Mouse (Mus musculus): ENCODE measurements at regions not wholly inside any gene's neighbourhood (a gene's known extent, or its start where the extent isn't known, plus 50 kb on each side); places are given as distances from the start of the nearest gene placed in this dataset.

DNA sequence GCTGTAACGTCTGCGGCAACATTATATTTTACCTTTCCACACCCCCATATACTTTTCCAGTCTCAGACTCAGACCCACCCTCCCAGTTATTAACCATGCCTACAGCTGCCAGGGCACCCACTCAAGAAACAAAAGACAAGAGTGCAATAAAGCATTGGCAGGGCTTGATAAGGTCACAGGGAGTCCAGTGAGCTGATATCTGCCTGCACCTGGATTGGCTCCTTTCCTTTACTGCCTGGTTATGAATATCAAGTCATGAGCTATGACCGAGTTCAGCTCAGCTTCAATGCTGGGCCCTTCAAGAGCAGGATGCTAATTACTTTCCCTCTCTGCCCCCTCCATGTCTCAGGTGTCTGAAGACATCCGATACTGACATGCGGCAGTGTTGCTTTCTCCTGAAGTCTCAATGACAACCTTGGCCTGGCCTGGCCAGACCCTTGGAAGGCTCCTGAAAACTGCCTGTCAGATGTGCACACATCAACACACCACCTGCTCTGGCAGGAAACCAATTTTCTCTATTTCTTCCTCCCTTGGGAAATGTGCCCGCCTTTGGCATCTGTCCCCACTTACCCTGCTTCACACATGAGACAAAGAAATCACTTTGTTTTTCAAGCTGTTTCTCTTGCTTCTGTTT is 286.3 kb downstream of the Pik3r1 start:
- H3K27ac ChIP-seq, result no peak overlapping the region
- no peak overlapping the region for H3K4me3 ChIP-seq
- TF ChIP-seq CTCF (conservative IDR thresholded peaks at IDR 0.05), result no peak
- DNase-seq (ENCODE audit: low spot score in 2 of 2), result no peak

DNA sequence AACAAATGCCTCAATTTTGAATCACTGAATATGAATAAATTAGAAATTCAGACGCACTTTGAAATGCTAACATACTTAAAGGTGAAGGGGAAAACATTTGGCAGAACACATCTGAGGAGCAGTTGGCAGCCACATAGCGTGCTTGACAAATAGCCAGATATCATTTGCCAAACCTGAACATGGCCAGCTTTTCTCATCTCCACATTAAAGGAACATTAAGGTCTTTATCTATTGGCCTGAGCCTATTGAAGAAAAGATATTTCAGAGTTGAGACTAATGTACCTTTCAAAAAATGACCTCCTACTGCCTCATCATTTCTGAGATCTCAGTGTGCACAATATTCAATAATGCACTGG is 288.7 kb downstream of the Pik3r1 start:
- no peak overlapping the region for H3K27ac ChIP-seq
- no peak for DNase-seq (ENCODE audit: low spot score in 2 of 2)
- TF ChIP-seq CTCF (conservative IDR thresholded peaks at IDR 0.05), result no peak
- no peak overlapping the region for H3K4me3 ChIP-seq

DNA sequence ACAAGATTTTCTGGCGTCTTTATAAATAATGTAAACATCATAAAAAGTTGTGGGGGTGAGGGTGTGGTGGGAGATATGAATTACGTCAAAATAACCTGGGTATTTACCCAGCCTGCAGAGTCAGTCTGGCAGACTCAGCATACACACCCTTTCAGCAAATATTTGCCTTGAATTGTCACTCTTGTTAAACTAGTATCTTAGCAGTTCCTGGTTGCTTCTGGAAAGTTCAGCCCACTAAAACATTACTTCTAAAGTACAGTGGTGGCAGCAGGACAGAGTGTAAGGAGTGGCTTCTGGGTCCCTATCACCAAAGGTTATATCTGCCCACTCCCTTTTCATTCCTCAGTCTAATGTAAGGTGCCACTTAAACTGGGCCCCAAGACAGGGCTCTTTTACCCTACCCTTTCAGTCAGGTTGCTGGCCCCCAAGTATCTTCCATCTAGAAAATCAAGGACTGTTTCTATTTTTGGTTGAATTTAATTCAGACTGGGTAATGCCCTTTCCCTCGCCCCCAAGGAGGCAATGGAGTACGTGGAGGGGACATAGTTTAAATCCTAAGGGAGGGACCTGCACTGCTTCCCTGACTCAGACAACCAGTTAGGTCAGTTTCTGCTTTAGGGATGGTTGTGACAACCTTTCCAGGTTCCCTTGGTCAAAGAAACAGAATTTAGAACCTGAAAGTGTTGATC is 289.3 kb downstream of the Pik3r1 start:
- TF ChIP-seq CTCF (conservative IDR thresholded peaks at IDR 0.05), result no peak
- Histone ChIP-seq H3K4me3 (no peak overlapping the region), H3K27ac (no peak overlapping the region; the same call in 1 of the 2 replicates)
- no peak for DNase-seq (ENCODE audit: low spot score in 2 of 2)

DNA sequence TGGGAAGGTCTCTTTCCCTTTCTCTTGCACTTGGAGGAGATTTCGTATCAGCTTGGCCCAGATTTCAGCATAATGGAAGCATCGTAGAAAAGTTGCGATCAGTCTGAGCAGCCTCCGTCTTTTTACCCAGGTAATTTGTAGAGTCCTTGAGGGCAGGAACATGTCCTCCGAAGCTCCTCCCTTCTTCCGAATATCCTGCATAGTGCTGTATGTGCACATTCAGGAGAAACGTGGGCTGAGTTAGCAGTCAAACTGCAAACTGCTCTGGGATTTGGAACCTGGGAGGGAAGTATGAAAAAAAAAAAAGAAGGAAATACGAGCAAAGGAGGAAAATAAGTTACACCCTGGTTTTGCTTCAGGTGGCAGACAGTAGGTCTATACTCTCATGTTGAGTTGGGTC is 294.7 kb downstream of the Pik3r1 start:
- H3K4me3 ChIP-seq, result no peak overlapping the region
- DNase-seq (ENCODE audit: low spot score in 2 of 2), result no peak
- no peak for TF ChIP-seq CTCF (conservative IDR thresholded peaks at IDR 0.05)
- H3K27ac ChIP-seq, result no peak overlapping the region

DNA sequence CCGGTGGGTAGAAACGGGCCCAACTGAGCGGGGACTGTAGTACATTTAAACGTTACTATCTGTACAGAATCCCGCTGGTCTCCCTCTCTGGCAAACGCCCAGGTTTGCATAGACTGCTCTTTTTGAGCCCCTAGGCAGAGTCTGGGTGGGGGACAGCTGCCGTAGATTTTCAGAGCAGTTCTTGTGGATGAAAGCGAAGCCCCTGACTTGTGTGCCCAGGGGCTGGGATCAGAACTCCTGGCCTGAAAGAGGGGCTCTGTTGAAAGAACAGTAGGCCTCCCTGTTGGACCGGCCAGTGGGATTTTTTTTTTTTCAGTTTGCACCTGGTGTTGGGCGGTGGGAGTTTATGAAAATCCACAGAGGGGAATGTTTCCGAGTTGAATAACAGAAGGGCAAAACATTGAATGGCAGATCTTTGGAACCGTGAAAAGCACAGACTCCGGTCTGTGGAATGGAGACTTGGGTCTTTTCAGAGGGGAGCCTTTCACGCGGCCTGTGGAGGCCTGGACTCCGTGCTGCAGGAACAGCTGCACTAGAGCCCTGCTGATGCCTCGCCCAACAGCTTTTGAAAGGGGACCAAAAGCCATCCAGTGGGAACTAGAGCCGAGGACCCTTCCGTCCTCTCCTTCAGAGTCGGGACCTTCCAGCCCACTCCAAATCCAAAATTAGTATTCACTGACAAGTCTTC is 297.3 kb downstream of the Pik3r1 start:
- no peak for TF ChIP-seq CTCF (conservative IDR thresholded peaks at IDR 0.05)
- Histone ChIP-seq H3K27ac (no peak overlapping the region), H3K4me3 (no peak overlapping the region)
- DNase-seq (ENCODE audit: low spot score in 2 of 2), result peak in 1 of 2 experiments; percentile 13

DNA sequence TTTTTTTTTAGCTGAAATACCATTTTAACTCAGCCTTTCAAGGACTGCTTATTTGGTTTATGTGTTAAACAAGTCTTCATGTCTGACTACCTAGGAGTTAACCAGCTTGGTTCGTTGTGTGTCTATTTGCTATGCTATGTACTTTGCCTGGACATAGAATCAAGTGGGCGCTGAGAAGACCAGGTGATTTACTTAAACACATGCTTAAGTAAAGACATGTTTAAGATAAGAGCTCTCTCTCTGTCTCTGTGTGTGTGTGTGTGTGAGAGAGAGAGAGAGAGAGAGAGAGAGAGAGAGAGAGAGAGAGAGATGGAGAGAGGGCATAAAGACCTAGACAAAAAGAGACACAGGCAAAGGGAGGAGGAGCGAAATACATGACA is 302.3 kb downstream of the Pik3r1 start:
- Histone ChIP-seq H3K27ac (no peak overlapping the region), H3K4me3 (no peak overlapping the region)
- DNase-seq (ENCODE audit: low spot score in 2 of 2), result no peak
- TF ChIP-seq CTCF (conservative IDR thresholded peaks at IDR 0.05), result no peak

DNA sequence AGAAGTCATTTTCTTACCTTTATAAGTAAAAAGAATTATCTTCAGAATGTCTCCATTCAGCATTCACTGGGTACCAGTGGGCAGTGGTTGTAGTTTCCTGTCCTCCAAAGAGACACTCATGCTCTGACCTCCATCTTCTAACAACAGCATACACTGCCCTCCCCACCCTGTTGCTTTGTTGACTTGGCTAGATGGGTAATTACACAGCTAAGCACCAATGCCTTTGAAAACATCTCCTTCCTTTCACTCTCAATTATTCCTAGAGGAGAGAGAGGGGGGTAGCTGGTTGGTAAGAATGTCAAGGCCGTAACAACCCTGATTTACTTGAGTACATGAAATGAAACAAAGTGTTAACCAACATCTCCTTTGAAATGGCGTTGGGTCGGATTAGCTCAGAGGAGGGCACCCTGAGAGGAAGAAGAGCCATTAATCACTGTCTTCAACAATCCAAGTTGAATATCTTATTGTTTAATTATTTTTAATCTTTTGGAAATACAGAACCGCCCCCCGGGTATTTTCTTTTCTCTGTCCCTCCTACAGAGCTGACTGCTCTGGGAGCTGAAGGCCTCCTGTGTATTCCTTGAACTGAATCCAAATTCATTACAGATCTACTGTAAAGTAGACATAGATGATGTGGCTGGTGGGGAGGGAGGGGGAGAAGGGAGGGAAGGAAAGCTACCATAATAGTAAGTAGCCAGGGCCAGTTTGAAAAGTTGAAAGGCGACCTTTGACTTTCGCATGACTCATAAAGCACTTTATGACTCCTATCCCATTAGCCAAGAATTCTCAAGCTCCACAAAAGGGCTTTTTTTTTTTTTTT is 302.9 kb downstream of the Pik3r1 start:
- no peak for DNase-seq (ENCODE audit: low spot score in 2 of 2)
- no peak overlapping the region for H3K4me3 ChIP-seq
- no peak overlapping the region for H3K27ac ChIP-seq
- no peak for TF ChIP-seq CTCF (conservative IDR thresholded peaks at IDR 0.05)

DNA sequence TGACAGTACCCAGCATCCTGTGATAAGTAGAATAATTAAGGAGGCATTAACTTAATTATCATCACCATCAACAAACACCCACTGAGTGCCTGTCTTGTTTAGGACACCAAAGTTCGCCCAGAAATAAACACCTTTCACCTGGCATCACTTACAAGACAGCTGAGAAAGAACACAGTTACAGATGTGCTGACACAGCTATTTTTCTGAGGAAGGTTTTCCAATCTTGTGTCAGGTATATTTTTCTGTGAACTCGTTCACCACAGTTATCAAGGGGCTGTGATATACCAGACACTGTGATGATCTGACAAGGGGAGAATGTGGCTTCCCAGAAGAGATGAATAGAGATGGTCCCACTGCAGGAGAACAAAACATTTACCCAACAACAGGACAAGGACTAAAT is 311.1 kb downstream of the Pik3r1 start:
- no peak overlapping the region for H3K4me3 ChIP-seq
- DNase-seq (ENCODE audit: low spot score in 2 of 2), result no peak
- TF ChIP-seq CTCF (conservative IDR thresholded peaks at IDR 0.05), result no peak
- no peak overlapping the region for H3K27ac ChIP-seq

DNA sequence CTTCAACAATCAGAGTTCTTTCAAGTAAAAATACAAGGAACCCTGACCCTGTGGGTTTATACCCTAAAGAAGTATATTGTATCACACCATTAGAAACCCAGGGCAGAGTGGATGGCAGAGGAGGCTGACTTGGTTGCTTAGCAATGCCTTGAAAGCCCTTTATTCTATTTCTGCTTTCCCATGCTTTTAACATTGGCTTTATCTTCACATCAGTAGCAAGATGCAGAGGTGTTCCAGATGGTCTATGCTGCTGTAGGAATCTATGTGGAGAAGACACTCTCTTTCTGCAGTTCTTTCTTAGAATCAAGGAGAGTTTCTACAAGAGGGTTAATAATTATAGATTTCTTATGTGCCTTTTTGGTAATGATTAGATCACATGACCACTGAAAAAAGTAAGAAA is 313.7 kb downstream of the Pik3r1 start:
- TF ChIP-seq CTCF (conservative IDR thresholded peaks at IDR 0.05), result no peak
- Histone ChIP-seq H3K4me3 (no peak overlapping the region), H3K27ac (no peak overlapping the region)
- DNase-seq (ENCODE audit: low spot score in 2 of 2), result no peak

DNA sequence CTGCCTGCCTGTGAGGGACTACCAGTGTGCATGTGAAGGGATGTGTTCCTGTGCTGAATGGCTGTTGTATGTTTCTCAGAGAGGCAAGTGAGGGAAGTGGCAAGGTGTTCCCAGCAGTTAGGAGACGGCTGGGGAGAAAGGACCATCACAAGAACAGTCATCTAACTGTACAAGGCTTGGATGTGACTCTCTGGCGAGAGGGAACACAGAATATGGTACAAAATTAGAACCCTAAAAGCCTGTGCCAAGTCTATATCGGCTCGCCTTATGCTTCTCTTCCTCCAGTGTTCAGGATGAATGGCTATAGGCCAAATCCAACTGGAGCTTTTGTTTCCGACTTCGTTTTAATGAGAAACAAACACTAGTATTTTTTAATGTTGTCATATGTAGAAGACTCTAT is 317.5 kb downstream of the Pik3r1 start:
- H3K4me3 ChIP-seq, result no peak overlapping the region
- peak; percentile 44 to 58 for DNase-seq (ENCODE audit: low spot score in 2 of 2)
- peak overlapping the region; percentile 54; the same call in 1 of the 2 replicates for H3K27ac ChIP-seq
- TF ChIP-seq CTCF (conservative IDR thresholded peaks at IDR 0.05), result no peak

DNA sequence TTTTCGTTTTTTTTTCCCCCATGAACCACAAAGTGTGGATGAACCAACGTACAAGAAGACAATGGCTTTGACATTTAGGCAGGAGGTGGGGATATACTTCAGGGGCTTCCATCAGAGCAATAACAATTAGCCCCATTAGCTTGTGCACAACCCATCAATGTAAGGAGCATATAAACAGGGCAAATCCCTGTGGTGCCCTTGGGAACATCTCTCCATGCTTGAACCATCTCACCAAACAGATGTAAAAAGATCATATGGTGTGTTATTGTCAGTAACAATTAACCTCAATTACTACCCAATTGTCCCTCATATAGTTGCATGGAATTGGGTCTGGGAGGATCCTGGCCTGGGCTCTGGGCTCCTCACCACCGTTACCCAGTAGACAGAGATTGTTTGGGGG is 328.5 kb downstream of the Pik3r1 start:
- Histone ChIP-seq H3K27ac (no peak overlapping the region), H3K4me3 (no peak overlapping the region)
- no peak for DNase-seq (ENCODE audit: low spot score in 2 of 2)
- TF ChIP-seq CTCF (conservative IDR thresholded peaks at IDR 0.05), result no peak

DNA sequence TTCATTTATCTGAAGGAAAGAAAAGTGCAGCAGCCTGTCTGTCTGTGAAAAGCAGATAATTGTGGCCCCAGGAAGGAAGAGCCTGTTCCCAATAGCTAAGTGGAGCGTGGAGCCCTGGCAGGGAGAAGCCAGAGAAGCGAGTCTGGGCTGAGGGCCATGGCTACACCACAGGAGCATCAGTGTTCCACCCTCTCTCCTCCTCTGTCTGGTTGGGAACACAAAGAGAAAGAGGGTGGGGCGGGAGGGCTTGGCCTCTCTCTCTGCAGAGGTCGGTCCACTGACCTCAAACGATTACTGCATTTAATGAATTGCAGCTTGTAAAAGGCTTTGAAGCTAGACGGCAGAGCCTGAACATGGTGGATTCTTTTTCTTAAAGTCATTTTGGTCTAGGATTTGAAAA is 329.0 kb downstream of the Pik3r1 start:
- H3K4me3 ChIP-seq, result no peak overlapping the region
- DNase-seq (ENCODE audit: low spot score in 2 of 2), result no peak
- no peak overlapping the region for H3K27ac ChIP-seq
- no peak for TF ChIP-seq CTCF (conservative IDR thresholded peaks at IDR 0.05)

DNA sequence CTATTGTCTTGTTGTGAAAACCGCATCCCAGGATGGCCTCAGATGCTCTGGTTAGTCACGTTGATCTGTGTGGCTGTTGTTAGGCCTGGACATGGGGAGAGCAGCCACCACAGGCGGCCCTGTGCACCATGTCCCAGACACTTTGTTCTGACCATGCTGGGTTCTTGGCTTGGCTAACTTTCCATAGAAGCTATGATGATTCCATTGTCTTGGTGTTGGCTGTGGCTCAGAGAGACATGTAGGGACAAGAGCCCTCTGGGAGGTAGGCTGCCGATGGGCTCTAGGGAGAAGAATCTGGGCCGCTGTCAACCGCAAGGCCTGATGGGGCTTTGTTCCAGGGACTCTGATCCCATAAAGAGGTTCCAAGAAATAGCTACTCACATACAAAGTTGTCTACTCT is 334.9 kb downstream of the Pik3r1 start:
- H3K27ac ChIP-seq, result no peak overlapping the region
- no peak for TF ChIP-seq CTCF (conservative IDR thresholded peaks at IDR 0.05)
- no peak overlapping the region for H3K4me3 ChIP-seq
- DNase-seq (ENCODE audit: low spot score in 2 of 2), result no peak
